Mouse (Mus musculus): ENCODE data around the gene Apopt1. TPM values are rescaled to one million over a fixed set of nuclear protein-coding genes. Genes with fewer than 3 reads are reported as not detected.

Gene Apopt1
- total RNA-seq, 2 experiments from 2014 or later: 36.2 to 38.8 TPM

- Histone ChIP-seq H3K27ac (peak overlapping the region; percentile 99), H3K4me3 (peak overlapping the region; percentile 100)
- DNase-seq (ENCODE audit: extremely low spot score in 1 of 2, low spot score in 2 of 2): peak; percentile 79
- TF ChIP-seq CTCF (IDR thresholded peaks at IDR 0.05): no peak
- intact Hi-C loops (cut with DNase I): no loop called here
These were observed 41.6 kb upstream of the Apopt1 start for GRCm38 (mm10) chr12:111671431-111671902.

GRCm38 (mm10) chr12:111672176-111672575, 40.9 kb upstream of the Apopt1 start, which contains the start of gene Ckb:
Gene Ckb (minus strand): TSS chr12:111672338.
- intact Hi-C loops (cut with DNase I): loop anchor here (1.0 kb wide), 1 partner anchor 22 kb away; no protein-coding TSS in a partner anchor
- H3K27ac ChIP-seq: peak within 1 kb of the TSS; percentile 99
- DNase-seq (ENCODE audit: extremely low spot score in 1 of 2, low spot score in 2 of 2): peak; percentile 92 to 93
- no peak; the same call in 1 of the 2 replicates for TF ChIP-seq CTCF (IDR thresholded peaks at IDR 0.05)
- peak within 1 kb of the TSS; percentile 100 for H3K4me3 ChIP-seq

GRCm38 (mm10) chr12:111672581-111672980, 40.5 kb upstream of the Apopt1 start:
- intact Hi-C loops (cut with DNase I): loop anchor here (1.0 kb wide), 1 partner anchor 22 kb away; no protein-coding TSS in a partner anchor
- peak overlapping the region; percentile 99 for H3K27ac ChIP-seq
- peak overlapping the region; percentile 100 for H3K4me3 ChIP-seq
- DNase-seq (ENCODE audit: extremely low spot score in 1 of 2, low spot score in 2 of 2): no peak
- TF ChIP-seq CTCF (IDR thresholded peaks at IDR 0.05): no peak

- no peak for DNase-seq (ENCODE audit: extremely low spot score in 1 of 2, low spot score in 2 of 2)
- intact Hi-C loops (cut with DNase I): no loop called here
- no peak for TF ChIP-seq CTCF (IDR thresholded peaks at IDR 0.05)
- Histone ChIP-seq H3K27ac (no peak overlapping the region), H3K4me3 (no peak overlapping the region)
These were observed 38.1 kb upstream of the Apopt1 start for GRCm38 (mm10) chr12:111674850-111675486.

- Histone ChIP-seq H3K4me3 (no peak overlapping the region), H3K27ac (no peak overlapping the region)
- intact Hi-C loops (cut with DNase I): no loop called here
- no peak for DNase-seq (ENCODE audit: extremely low spot score in 1 of 2, low spot score in 2 of 2)
- TF ChIP-seq CTCF (IDR thresholded peaks at IDR 0.05): no peak
These were observed 37.1 kb upstream of the Apopt1 start for GRCm38 (mm10) chr12:111675797-111676580.

GRCm38 (mm10) chr12:111677421-111677820, 35.6 kb upstream of the Apopt1 start:
- DNase-seq (ENCODE audit: extremely low spot score in 1 of 2, low spot score in 2 of 2): no peak
- Histone ChIP-seq H3K4me3 (peak overlapping the region; percentile 82), H3K27ac (peak overlapping the region; percentile 93)
- TF ChIP-seq CTCF (IDR thresholded peaks at IDR 0.05): no peak
- intact Hi-C loops (cut with DNase I): no loop called here

- intact Hi-C loops (cut with DNase I): no loop called here
- H3K27ac ChIP-seq: peak within 1 kb of the TSS; percentile 93
- DNase-seq (ENCODE audit: extremely low spot score in 1 of 2, low spot score in 2 of 2): peak; percentile 88
- no peak for TF ChIP-seq CTCF (IDR thresholded peaks at IDR 0.05)
- peak within 1 kb of the TSS; percentile 82 for H3K4me3 ChIP-seq
These were observed 35.0 kb upstream of the Apopt1 start, which contains the start of gene Trmt61a for GRCm38 (mm10) chr12:111677882-111678669. Gene Trmt61a (plus strand): TSS chr12:111678105.

- no peak for TF ChIP-seq CTCF (IDR thresholded peaks at IDR 0.05)
- peak overlapping the region; percentile 82 for H3K4me3 ChIP-seq
- no peak for DNase-seq (ENCODE audit: extremely low spot score in 1 of 2, low spot score in 2 of 2)
- no peak overlapping the region for H3K27ac ChIP-seq
- intact Hi-C loops (cut with DNase I): no loop called here
These were observed 34.5 kb upstream of the Apopt1 start for GRCm38 (mm10) chr12:111678670-111678933.

- no peak overlapping the region for H3K27ac ChIP-seq
- intact Hi-C loops (cut with DNase I): no loop called here
- no peak for DNase-seq (ENCODE audit: extremely low spot score in 1 of 2, low spot score in 2 of 2)
These were observed 34.1 kb upstream of the Apopt1 start for GRCm38 (mm10) chr12:111678997-111679396.

GRCm38 (mm10) chr12:111680661-111681060, 32.4 kb upstream of the Apopt1 start:
- H3K27ac ChIP-seq: peak overlapping the region; percentile 73
- intact Hi-C loops (cut with DNase I): no loop called here
- H3K4me3 ChIP-seq: no peak overlapping the region
- TF ChIP-seq CTCF (IDR thresholded peaks at IDR 0.05): no peak
- DNase-seq (ENCODE audit: extremely low spot score in 1 of 2, low spot score in 2 of 2): no peak

More at GRCm38 (mm10) chr12:111678997-111679396, 34.1 kb upstream of the Apopt1 start:
- peak overlapping the region; percentile 82 for H3K4me3 ChIP-seq
- TF ChIP-seq CTCF (IDR thresholded peaks at IDR 0.05): no peak

GRCm38 (mm10) chr12:111681305-111681704, 31.8 kb upstream of the Apopt1 start:
- no peak for TF ChIP-seq CTCF (IDR thresholded peaks at IDR 0.05)
- Histone ChIP-seq H3K27ac (peak overlapping the region; percentile 73), H3K4me3 (no peak overlapping the region)
- intact Hi-C loops (cut with DNase I): no loop called here
- no peak for DNase-seq (ENCODE audit: extremely low spot score in 1 of 2, low spot score in 2 of 2)
